ENCODE assay signal across 7 mouse cellular contexts in genomic region chr13:54589414-54589995, GRCm38 (mm10). TPM values are rescaled to one million over a fixed set of nuclear protein-coding genes. Genes with fewer than 3 reads are reported as not detected.
DNase-seq lines count a peak whose midpoint lies in the region; ATAC-seq and TF ChIP-seq lines count a peak whose summit lies in the region.

No protein-coding gene starts in this region.

- H3K27ac ChIP-seq in testis, adult 2 months (ENCODE audit: control insufficient read depth, insufficient read depth, low read depth, low read length), result peak overlapping the region; percentile 92
- H3K27ac ChIP-seq in forebrain, embryonic 12.5 days, result 0 out of 2 replicates have a peak overlapping the region, but pooled peaks have one; percentile 42
- H3K27ac ChIP-seq in liver, embryonic 12.5 days, result peak overlapping the region; percentile 65
- H3K27ac ChIP-seq in stomach, postnatal 0 days (replicated peaks), result 0 out of 2 replicates have a peak overlapping the region, but pooled peaks have one; percentile 64

- WGBS in forebrain, embryonic 12.5 days, result 2% methylated on average over 24 of the region's 24 CpGs
- WGBS in liver, embryonic 12.5 days (ENCODE audit: insufficient replicate concordance), result 1% methylated on average over 24 of the region's 24 CpGs
- 1% methylated on average over 24 of the region's 24 CpGs for WGBS in stomach, postnatal 0 days

- H3K4me1 ChIP-seq in testis, adult 2 months (ENCODE audit: control insufficient read depth, insufficient read depth, low read length), result peaks cover 3% of the 10 kb centered on the region
- H3K4me1 ChIP-seq in forebrain, embryonic 12.5 days, result peaks cover 25% of the 10 kb centered on the region
- H3K4me1 ChIP-seq in liver, embryonic 12.5 days, result peaks cover 24% of the 10 kb centered on the region
- H3K4me1 ChIP-seq in stomach, postnatal 0 days (replicated peaks; ENCODE audit: control insufficient read depth, insufficient read depth), result no peaks in the 10 kb centered on the region

- peak overlapping the region; percentile 64 for H3K9ac ChIP-seq in forebrain, embryonic 12.5 days
- H3K9ac ChIP-seq in liver, embryonic 12.5 days, result peak overlapping the region; percentile 91
- H3K9ac ChIP-seq in stomach, postnatal 0 days (ENCODE audit: low read length), result peak overlapping the region; percentile 60

- H3K9me3 ChIP-seq in forebrain, embryonic 12.5 days, result no peaks in the 10 kb centered on the region
- no peaks in the 10 kb centered on the region for H3K9me3 ChIP-seq in liver, embryonic 12.5 days (replicated peaks)
- no peaks in the 10 kb centered on the region for H3K9me3 ChIP-seq in stomach, postnatal 0 days (ENCODE audit: control insufficient read depth, low read length)

- no peak for TF ChIP-seq EP300 in stomach, postnatal 0 days (optimal IDR thresholded peaks at IDR 0.05)

- H3K4me3 ChIP-seq in testis, adult 2 months (ENCODE audit: control insufficient read depth, low read depth, low read length), result peak overlapping the region; percentile 99
- peak overlapping the region; percentile 77 for H3K4me3 ChIP-seq in forebrain, embryonic 12.5 days (replicated peaks)
- peak overlapping the region; percentile 91 for H3K4me3 ChIP-seq in liver, embryonic 12.5 days
- peak overlapping the region; percentile 76 for H3K4me3 ChIP-seq in stomach, postnatal 0 days (ENCODE audit: low read depth, low read length)

- no peaks in the 10 kb centered on the region; the same call in 1 of the 2 replicates for H3K36me3 ChIP-seq in testis, adult 2 months (ENCODE audit: control insufficient read depth, insufficient read depth, low read length)
- peaks cover 41% of the 10 kb centered on the region for H3K36me3 ChIP-seq in forebrain, embryonic 12.5 days (replicated peaks)
- peaks cover 54% of the 10 kb centered on the region for H3K36me3 ChIP-seq in liver, embryonic 12.5 days
- peaks cover 9% of the 10 kb centered on the region; the same call in 1 of the 2 replicates for H3K36me3 ChIP-seq in stomach, postnatal 0 days (ENCODE audit: control insufficient read depth, insufficient read depth, low read length)

- no peaks in the 10 kb centered on the region for H3K27me3 ChIP-seq in testis, adult 2 months (ENCODE audit: control insufficient read depth, insufficient read depth, low read length)
- H3K27me3 ChIP-seq in forebrain, embryonic 12.5 days, result no peaks in the 10 kb centered on the region
- H3K27me3 ChIP-seq in liver, embryonic 12.5 days (replicated peaks), result no peaks in the 10 kb centered on the region
- H3K27me3 ChIP-seq in stomach, postnatal 0 days (ENCODE audit: control insufficient read depth, insufficient read depth, low read length), result no peaks in the 10 kb centered on the region

- intact Hi-C loops in left cerebral cortex, postnatal 10 days (cut with DNase I), result no loop called here

- DNase-seq in testis, postnatal 14 days (ENCODE audit: low spot score), result no peak
- DNase-seq in stomach, postnatal 0 days (ENCODE audit: low spot score), result no peak
- no peak for DNase-seq in left cerebral cortex, postnatal 10 days (ENCODE audit: extremely low spot score in 1 of 2, low spot score in 2 of 2)
- DNase-seq in left cerebral cortex, adult 18-20 months (ENCODE audit: low spot score in 2 of 2), result no peak

- peak; percentile 49 for ATAC-seq in forebrain, embryonic 12.5 days (ENCODE audit: low FRiP score)
- ATAC-seq in liver, embryonic 12.5 days, result peak; percentile 36
- no peak for ATAC-seq in stomach, postnatal 0 days (ENCODE audit: low FRiP score, low TSS enrichment)

- TF ChIP-seq CTCF in testis, adult 2 months (IDR thresholded peaks at IDR 0.05; ENCODE audit: control insufficient read depth, insufficient read depth, insufficient replicate concordance, low read depth, low read length), result no peak
- TF ChIP-seq CTCF in stomach, postnatal 0 days (IDR thresholded peaks at IDR 0.05; ENCODE audit: low read depth), result no peak

- no peak for TF ChIP-seq POLR2A in testis, adult 2 months (IDR thresholded peaks at IDR 0.05; ENCODE audit: control insufficient read depth, low read depth, low read length)

- peak overlapping the region; percentile 78 for H3K4me2 ChIP-seq in forebrain, embryonic 12.5 days
- H3K4me2 ChIP-seq in liver, embryonic 12.5 days, result peak overlapping the region; percentile 86
- H3K4me2 ChIP-seq in stomach, postnatal 0 days (replicated peaks; ENCODE audit: low read depth), result peak overlapping the region; percentile 76

RNA-seq across cellular contexts. Expression of gene Nop16, which starts 0.4 kb away (rescaled TPM):
- polyA plus RNA-seq in testis, adult 2 months (2012; rRNA removed), result 8.2 and 10.7 TPM in 2 replicates
- 60.4 and 62.0 TPM in 2 replicates for polyA plus RNA-seq in forebrain, embryonic 12.5 days (2016; fragmentation: Nextera tagmentation; extraction: Ambion mirVana)
- polyA plus RNA-seq in liver, embryonic 12.5 days (2016; fragmentation: Nextera tagmentation; extraction: Ambion mirVana), result 82.4 and 85.5 TPM in 2 replicates
- 51.2 and 53.5 TPM in 2 replicates for polyA plus RNA-seq in stomach, postnatal 0 days (2015; fragmentation: Nextera tagmentation; extraction: Ambion mirVana)
- total RNA-seq in left cerebral cortex, postnatal 10 days (2021), result 10 to 100 TPM; 32.1 to 34.8 TPM
- 10 to 100 TPM; 23.5 to 24.6 TPM for total RNA-seq in left cerebral cortex, adult 18-20 months (2021)

RNA-seq across cellular contexts. Expression of gene Higd2a, which starts 0.5 kb away (rescaled TPM):
- polyA plus RNA-seq in testis, adult 2 months (2012; rRNA removed), result 87.3 and 112 TPM in 2 replicates
- 166 and 167 TPM in 2 replicates for polyA plus RNA-seq in forebrain, embryonic 12.5 days (2016; fragmentation: Nextera tagmentation; extraction: Ambion mirVana)
- polyA plus RNA-seq in liver, embryonic 12.5 days (2016; fragmentation: Nextera tagmentation; extraction: Ambion mirVana), result 127 and 135 TPM in 2 replicates
- polyA plus RNA-seq in stomach, postnatal 0 days (2015; fragmentation: Nextera tagmentation; extraction: Ambion mirVana), result 282 and 289 TPM in 2 replicates
- total RNA-seq in left cerebral cortex, postnatal 10 days (2021), result 100 to 1,000 TPM; 156 to 168 TPM
- 100 to 1,000 TPM; 136 to 144 TPM for total RNA-seq in left cerebral cortex, adult 18-20 months (2021)

RNA-seq across cellular contexts. Expression of gene Arl10, which starts 14.7 kb away (rescaled TPM):
- polyA plus RNA-seq in testis, adult 2 months (2012; rRNA removed), result 1.8 and 2.3 TPM in 2 replicates
- polyA plus RNA-seq in forebrain, embryonic 12.5 days (2016; fragmentation: Nextera tagmentation; extraction: Ambion mirVana), result 44.4 and 50.3 TPM in 2 replicates
- polyA plus RNA-seq in liver, embryonic 12.5 days (2016; fragmentation: Nextera tagmentation; extraction: Ambion mirVana), result 10.7 and 10.9 TPM in 2 replicates
- polyA plus RNA-seq in stomach, postnatal 0 days (2015; fragmentation: Nextera tagmentation; extraction: Ambion mirVana), result 13.3 and 14.4 TPM in 2 replicates
- total RNA-seq in left cerebral cortex, postnatal 10 days (2021), result 10 to 100 TPM; 37.0 to 39.9 TPM
- total RNA-seq in left cerebral cortex, adult 18-20 months (2021), result 10 to 100 TPM; 28.2 to 30.3 TPM

RNA-seq across cellular contexts. Expression of gene Cltb, which starts 21.6 kb away (rescaled TPM):
- 12.5 and 12.7 TPM in 2 replicates for polyA plus RNA-seq in testis, adult 2 months (2012; rRNA removed)
- 32.7 and 34.6 TPM in 2 replicates for polyA plus RNA-seq in forebrain, embryonic 12.5 days (2016; fragmentation: Nextera tagmentation; extraction: Ambion mirVana)
- polyA plus RNA-seq in liver, embryonic 12.5 days (2016; fragmentation: Nextera tagmentation; extraction: Ambion mirVana), result 51.2 and 52.6 TPM in 2 replicates
- 156 and 160 TPM in 2 replicates for polyA plus RNA-seq in stomach, postnatal 0 days (2015; fragmentation: Nextera tagmentation; extraction: Ambion mirVana)
- total RNA-seq in left cerebral cortex, postnatal 10 days (2021), result 100 to 1,000 TPM; 325 to 333 TPM
- 100 to 1,000 TPM; 280 to 320 TPM for total RNA-seq in left cerebral cortex, adult 18-20 months (2021)

RNA-seq across cellular contexts. Expression of gene 4833439L19Rik, which starts 24.3 kb away (rescaled TPM):
- polyA plus RNA-seq in testis, adult 2 months (2012; rRNA removed), result 59.8 and 60.8 TPM in 2 replicates
- 243 and 259 TPM in 2 replicates for polyA plus RNA-seq in forebrain, embryonic 12.5 days (2016; fragmentation: Nextera tagmentation; extraction: Ambion mirVana)
- polyA plus RNA-seq in liver, embryonic 12.5 days (2016; fragmentation: Nextera tagmentation; extraction: Ambion mirVana), result 66.8 and 69.3 TPM in 2 replicates
- 87.0 and 96.8 TPM in 2 replicates for polyA plus RNA-seq in stomach, postnatal 0 days (2015; fragmentation: Nextera tagmentation; extraction: Ambion mirVana)
- total RNA-seq in left cerebral cortex, postnatal 10 days (2021), result 100 to 1,000 TPM; 137 to 152 TPM
- total RNA-seq in left cerebral cortex, adult 18-20 months (2021), result 100 to 1,000 TPM; 135 to 137 TPM

Comparison
In these comparisons a context has a peak if more than half of its experiments do, and no peak if none do; other contexts are left out.
1. H3K27ac ChIP-seq: peak in every context shown above with its lines; median percentile 92 in testis, adult 2 months; 65 in liver, embryonic 12.5 days; 64 in stomach, postnatal 0 days; 42 in forebrain, embryonic 12.5 days.